Mouse (Mus musculus) kidney, postnatal 0 days (tissue): Measurements from ENCODE around the gene Ube2e2. TPM values are rescaled to one million over a fixed set of nuclear protein-coding genes. Genes with fewer than 3 reads are reported as not detected.
A peak's percentile ranks its signal among the peaks of the same experiment; 100 is the strongest.

Source experiments
- ATAC-seq: fragments of 200-750 bp; cut with Nextera tagmentation; replicated peaks from 2 replicates; pipeline ENCODE4 v1.8.0; 2017; ENCODE audit warnings: low read depth, moderate number of reproducible peaks, moderate TSS enrichment, moderate library complexity; ENCODE audit not compliant: low FRiP score
- DNase-seq: peaks from one replicate; pipeline ENCODE4 v3.0.0-alpha.2; 2016; ENCODE audit warnings: low spot score
- H3K27ac ChIP-seq: fragments of 300-500 bp; sonication (generic); 2 replicates; pipeline ENCODE4 v1.5.1; 2014; ENCODE audit warnings: mild to moderate bottlenecking
- H3K27me3 ChIP-seq: fragments of 300-500 bp; sonication (generic); 2 replicates; pipeline ENCODE4 v1.6.1; 2014; ENCODE audit warnings: low read length, mixed read lengths; ENCODE audit not compliant: insufficient read depth
- H3K36me3 ChIP-seq: fragments of 300-500 bp; sonication (generic); 2 replicates; pipeline ENCODE4 v1.6.1; 2014; ENCODE audit warnings: low read length, mixed read lengths; ENCODE audit not compliant: insufficient read depth
- H3K4me1 ChIP-seq: fragments of 300-500 bp; sonication (generic); replicated peaks from 2 replicates; pipeline ENCODE4 v1.6.1; 2014; ENCODE audit warnings: antibody characterized with exemption, low read length, mixed read lengths; ENCODE audit not compliant: insufficient read depth
- H3K4me2 ChIP-seq: fragments of 300-500 bp; sonication (generic); 2 replicates; pipeline ENCODE4 v1.6.1; 2014; ENCODE audit warnings: mild to moderate bottlenecking, low read length, moderate library complexity, mixed read lengths
- H3K4me3 ChIP-seq: fragments of 300-500 bp; sonication (generic); replicated peaks from 2 replicates; pipeline ENCODE4 v1.5.1; 2014; ENCODE audit warnings: low read depth, low read length
- H3K9ac ChIP-seq: fragments of 300-500 bp; sonication (generic); 2 replicates; pipeline ENCODE4 v1.6.1; 2014; ENCODE audit warnings: low read depth, low read length
- H3K9me3 ChIP-seq: fragments of 300-500 bp; sonication (generic); replicated peaks from 2 replicates; pipeline ENCODE4 v1.6.1; 2016; ENCODE audit warnings: low read length, inconsistent platforms, mixed read lengths
- CTCF ChIP-seq: IDR thresholded peaks from 2 replicates; pipeline ENCODE4 v1.5.1; 2016; ENCODE audit warnings: antibody characterized with exemption, low read depth, mild to moderate bottlenecking, moderate library complexity
- WGBS: fragments of 180-500 bp; shearing (Covaris S2); extraction: QIAGEN DNeasy Blood & Tissue Kit; methylation state at CpG from one replicate; pipeline ENCODE4 v1.1.7; 2014; 5-methylcytosine and 5-hydroxymethylcytosine counted together
- polyA plus RNA-seq: library from polyadenylated mRNA; unstranded; fragments of >200 nt; fragmentation: Nextera tagmentation; extraction: Ambion mirVana; gene quantifications from 2 replicates; pipeline ENCODE4 v1.2.1, GENCODE M21; 2015

Gene Ube2e2
- polyA plus RNA-seq, 1 experiment from 2014 or later: 53.8 TPM

DNA sequence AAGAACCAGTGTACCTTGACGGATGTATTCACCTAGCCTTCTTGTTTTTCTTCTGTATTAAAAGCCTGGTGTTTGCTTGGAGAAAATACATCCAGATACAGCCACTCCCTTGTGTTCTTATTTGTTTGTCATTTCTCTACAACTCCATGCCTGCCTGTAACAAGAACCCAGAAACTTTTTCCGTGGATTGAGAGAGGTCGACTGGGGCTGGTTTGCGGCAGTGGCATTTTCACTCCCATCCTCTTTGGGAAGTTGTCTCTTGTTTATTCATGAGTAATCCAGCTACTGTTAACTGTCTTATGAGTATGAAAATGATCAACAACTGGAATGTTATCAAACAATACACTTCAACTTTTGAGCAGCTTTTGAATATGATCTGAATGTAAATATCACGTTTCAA lies 115.8 kb downstream of the Ube2e2 start:
- ATAC-seq: no peak

DNA sequence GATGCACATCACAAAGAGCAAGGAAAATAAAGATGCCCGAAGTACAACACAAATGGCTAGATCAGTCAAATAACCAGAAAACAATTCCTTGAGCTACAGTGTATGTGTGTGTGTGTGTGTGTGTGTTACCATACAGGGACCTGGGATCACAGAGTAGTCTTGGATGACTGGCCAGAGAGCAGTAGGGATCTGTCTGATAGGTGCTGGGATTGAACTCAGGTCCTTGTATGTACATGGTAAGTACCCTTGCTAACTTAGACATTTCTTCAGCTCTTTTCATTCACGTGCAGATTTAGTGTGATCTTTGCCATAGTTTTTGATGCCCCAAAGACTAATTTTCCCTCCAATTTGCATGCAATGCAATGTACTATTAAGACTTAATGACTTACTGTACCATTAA lies 117.9 kb downstream of the Ube2e2 start:
- ATAC-seq: no peak
- no peaks in the 10 kb centered on the region for H3K4me1 ChIP-seq
- H3K9me3 ChIP-seq: no peaks in the 10 kb centered on the region
- 84% methylated on average over 2 of the region's 2 CpGs for WGBS
- no peak for TF ChIP-seq CTCF
- no peak overlapping the region for H3K4me2 ChIP-seq
- no peak overlapping the region for H3K4me3 ChIP-seq
- DNase-seq: no peak
- H3K36me3 ChIP-seq: no peaks in the 10 kb centered on the region
- H3K27me3 ChIP-seq: no peaks in the 10 kb centered on the region
- no peak overlapping the region for H3K27ac ChIP-seq
- no peak overlapping the region for H3K9ac ChIP-seq

More for the DNA sequence above, 115.8 kb downstream of the Ube2e2 start:
- H3K4me3 ChIP-seq: no peak overlapping the region
- no peak for DNase-seq
- no peak overlapping the region for H3K4me2 ChIP-seq
- no peaks in the 10 kb centered on the region for H3K9me3 ChIP-seq
- WGBS: 87% methylated on average over 5 of the region's 5 CpGs
- H3K9ac ChIP-seq: no peak overlapping the region
- no peaks in the 10 kb centered on the region for H3K4me1 ChIP-seq
- H3K36me3 ChIP-seq: no peaks in the 10 kb centered on the region
- H3K27me3 ChIP-seq: no peaks in the 10 kb centered on the region
- H3K27ac ChIP-seq: no peak overlapping the region
- TF ChIP-seq CTCF: no peak

DNA sequence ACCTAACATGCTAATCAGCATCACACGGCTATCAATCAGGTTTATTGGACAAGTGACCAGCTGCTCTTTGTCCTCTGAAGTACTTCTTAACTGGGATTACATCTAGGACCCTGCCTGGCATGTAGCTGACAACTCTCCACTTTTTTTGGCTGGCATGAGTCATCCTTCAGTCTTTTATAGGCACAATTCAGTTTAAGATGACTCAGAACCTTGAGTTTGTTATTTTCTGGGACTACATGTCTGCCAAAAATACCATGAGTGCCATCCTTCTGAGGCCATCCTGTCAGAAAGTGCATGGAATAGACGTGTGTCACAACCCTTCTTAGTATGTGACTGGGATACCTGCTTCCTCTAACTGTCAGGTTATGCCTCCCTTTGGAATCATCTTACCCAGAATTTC lies 120.3 kb downstream of the Ube2e2 start:
- ATAC-seq (no peak), DNase-seq (no peak)
- Histone ChIP-seq H3K9ac (no peak overlapping the region), H3K4me1 (no peaks in the 10 kb centered on the region), H3K36me3 (no peaks in the 10 kb centered on the region), H3K9me3 (no peaks in the 10 kb centered on the region), H3K4me3 (no peak overlapping the region), H3K27ac (no peak overlapping the region), H3K27me3 (no peaks in the 10 kb centered on the region), H3K4me2 (no peak overlapping the region)
- TF ChIP-seq CTCF: no peak
- WGBS: 57% methylated on average over 2 of the region's 2 CpGs

DNA sequence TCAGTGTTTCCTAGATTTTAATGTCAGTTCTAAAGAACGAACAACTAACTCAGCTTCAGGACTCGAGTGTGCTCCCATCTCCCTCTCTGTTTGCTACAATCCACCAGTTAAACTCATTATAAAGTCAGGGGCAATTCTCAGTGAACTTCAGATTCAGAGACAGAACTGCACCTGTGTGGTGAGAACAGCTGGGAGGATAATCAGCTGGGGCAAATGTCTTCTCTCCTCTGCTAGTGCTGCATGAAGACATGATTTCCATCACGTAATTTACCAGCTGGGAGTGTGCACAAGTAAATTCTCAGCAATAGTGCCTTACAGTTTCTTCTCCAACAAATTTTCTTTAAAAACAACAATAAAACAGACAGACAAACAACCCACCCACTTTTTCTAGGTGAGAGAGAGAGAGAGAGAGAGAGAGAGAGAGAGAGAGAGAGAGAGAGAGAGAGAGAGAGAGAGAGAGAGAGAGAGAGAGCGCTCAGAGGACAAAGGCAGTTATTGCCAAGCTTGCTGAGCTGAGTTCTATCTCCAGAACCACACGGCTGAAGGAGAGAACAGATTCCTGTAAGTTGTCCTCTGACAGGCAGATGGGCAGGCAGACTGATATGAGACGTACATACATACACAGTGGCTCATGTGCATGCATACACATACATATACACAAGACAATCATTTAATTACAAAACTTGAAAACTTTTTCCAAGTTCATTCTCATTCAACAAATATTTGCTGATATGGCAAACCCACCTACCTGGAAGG lies 134.3 kb downstream of the Ube2e2 start:
- no peak for TF ChIP-seq CTCF
- Histone ChIP-seq H3K9me3 (no peaks in the 10 kb centered on the region), H3K27ac (no peak overlapping the region), H3K4me1 (no peaks in the 10 kb centered on the region), H3K27me3 (no peaks in the 10 kb centered on the region), H3K4me3 (no peak overlapping the region), H3K4me2 (no peak overlapping the region), H3K36me3 (no peaks in the 10 kb centered on the region), H3K9ac (no peak overlapping the region)
- DNase-seq (no peak), ATAC-seq (no peak)
- 59% methylated on average over 6 of the region's 6 CpGs for WGBS

DNA sequence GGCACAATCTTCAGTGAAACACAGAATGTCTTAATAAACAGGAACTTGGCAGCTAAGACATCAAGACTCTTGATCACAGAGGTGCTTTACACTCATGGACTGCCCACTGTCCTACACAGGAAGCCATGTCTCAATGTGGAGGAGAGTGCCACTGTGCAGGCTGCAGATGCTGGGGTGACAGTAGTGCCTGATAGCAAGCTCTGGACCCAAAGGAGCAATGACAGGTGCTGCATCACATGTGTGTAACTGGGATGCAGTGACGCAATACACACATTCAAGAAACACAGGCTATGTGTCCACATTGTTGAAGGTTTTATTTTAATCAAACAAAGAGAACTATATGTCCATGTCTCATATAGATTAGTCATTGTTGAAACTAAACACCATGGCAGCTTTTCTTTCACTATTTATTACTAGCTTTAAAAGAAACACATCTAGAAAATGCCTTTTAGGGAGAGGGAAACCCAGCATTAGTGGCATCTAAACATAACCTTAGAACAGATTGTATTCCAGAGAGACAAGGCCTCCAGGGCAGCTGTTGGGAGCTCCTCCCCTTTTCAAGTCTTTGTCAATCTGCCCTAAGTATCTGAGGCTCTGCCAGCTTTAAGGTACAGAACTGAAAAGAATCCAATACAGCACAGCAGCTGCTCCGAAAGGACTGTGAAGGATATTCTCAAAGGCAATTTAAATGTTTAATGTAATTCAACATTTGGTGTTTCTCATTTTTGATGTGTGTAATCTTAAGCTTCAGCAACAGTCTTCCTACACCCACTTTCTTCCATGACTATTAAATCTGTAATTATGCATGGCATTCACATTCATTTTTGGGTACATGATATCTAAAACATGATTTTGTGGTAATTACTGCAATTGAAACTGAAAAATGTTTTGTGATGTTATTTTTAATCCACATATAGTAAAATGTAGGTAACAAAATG lies 135.2 kb downstream of the Ube2e2 start:
- H3K4me1 ChIP-seq: no peaks in the 10 kb centered on the region
- H3K27ac ChIP-seq: no peak overlapping the region
- no peak overlapping the region for H3K4me3 ChIP-seq
- no peak for DNase-seq
- WGBS: 77% methylated on average over 2 of the region's 2 CpGs
- H3K4me2 ChIP-seq: no peak overlapping the region
- TF ChIP-seq CTCF: no peak
- H3K9me3 ChIP-seq: no peaks in the 10 kb centered on the region
- H3K9ac ChIP-seq: no peak overlapping the region
- H3K36me3 ChIP-seq: no peaks in the 10 kb centered on the region
- no peaks in the 10 kb centered on the region for H3K27me3 ChIP-seq
- ATAC-seq: no peak

DNA sequence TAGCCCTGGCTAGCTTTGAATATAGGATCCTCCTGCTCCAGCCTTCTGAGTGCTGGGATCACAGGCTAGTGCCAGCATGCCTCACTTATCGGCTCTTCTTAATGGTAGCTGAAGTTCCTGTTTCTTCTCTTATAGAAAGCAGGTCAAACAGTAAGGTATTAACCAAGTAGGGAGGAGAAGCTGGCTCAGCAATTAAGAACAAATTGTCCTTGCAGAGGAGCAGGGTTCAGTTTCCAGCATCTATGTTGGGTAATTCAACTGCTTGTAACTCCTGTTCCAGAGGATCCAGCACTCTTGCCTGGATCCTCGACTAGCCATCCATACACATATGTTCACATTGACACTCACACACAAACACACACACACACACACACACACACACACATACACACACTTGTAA lies 136.1 kb downstream of the Ube2e2 start:
- WGBS: 80% methylated on average over 2 of the region's 2 CpGs
- Histone ChIP-seq H3K4me1 (no peaks in the 10 kb centered on the region), H3K36me3 (no peaks in the 10 kb centered on the region), H3K4me2 (no peak overlapping the region), H3K9ac (no peak overlapping the region), H3K4me3 (no peak overlapping the region), H3K9me3 (no peaks in the 10 kb centered on the region), H3K27ac (no peak overlapping the region), H3K27me3 (no peaks in the 10 kb centered on the region)
- no peak for TF ChIP-seq CTCF
- ATAC-seq: peak; percentile 29; the same call in 1 of the 2 replicates
- DNase-seq: peak; percentile 26
